Mouse (Mus musculus) bone marrow macrophage, adult 2 months (primary cell): ENCODE measurements around the gene Gm49340. TPM values are rescaled to one million over a fixed set of nuclear protein-coding genes. Genes with fewer than 3 reads are reported as not detected.
"Not testable (repeated sequence)": the region's sequence is repeated elsewhere in the genome, so short reads cannot be mapped to it uniquely, and the experiment has no call there.

ENCODE experiments used
- H3K27ac ChIP-seq: 2 replicates; pipeline ENCODE4 v1.5.1; 2012; ENCODE audit warnings: low read depth, low read length; ENCODE audit not compliant: insufficient read depth
- H3K4me1 ChIP-seq: 2 replicates; pipeline ENCODE4 v1.6.1; 2012; ENCODE audit warnings: low read length; ENCODE audit not compliant: control insufficient read depth, insufficient read depth
- H3K4me3 ChIP-seq: 2 replicates; pipeline ENCODE4 v1.5.1; 2012; ENCODE audit warnings: mild to moderate bottlenecking, low read length, moderate library complexity; ENCODE audit not compliant: insufficient read depth
- CTCF ChIP-seq: IDR thresholded peaks from 2 replicates; pipeline ENCODE4 v1.5.1; 2012; ENCODE audit warnings: low read depth, mild to moderate bottlenecking, low read length, moderate library complexity
- POLR2A ChIP-seq: IDR thresholded peaks from 2 replicates; pipeline ENCODE4 v1.6.1; 2012; ENCODE audit warnings: mild to moderate bottlenecking, low read depth, low read length, borderline replicate concordance
- polyA plus RNA-seq: library from polyadenylated mRNA; stranded (reverse); fragments of >200 nt; gene quantifications from 2 replicates; pipeline ENCODE4 v1.2.4, GENCODE M21; 2012; ENCODE audit not compliant: missing spikeins, insufficient read depth, insufficient read length

The Gm49340 gene
- not detected in 2 replicates for polyA plus RNA-seq

DNA sequence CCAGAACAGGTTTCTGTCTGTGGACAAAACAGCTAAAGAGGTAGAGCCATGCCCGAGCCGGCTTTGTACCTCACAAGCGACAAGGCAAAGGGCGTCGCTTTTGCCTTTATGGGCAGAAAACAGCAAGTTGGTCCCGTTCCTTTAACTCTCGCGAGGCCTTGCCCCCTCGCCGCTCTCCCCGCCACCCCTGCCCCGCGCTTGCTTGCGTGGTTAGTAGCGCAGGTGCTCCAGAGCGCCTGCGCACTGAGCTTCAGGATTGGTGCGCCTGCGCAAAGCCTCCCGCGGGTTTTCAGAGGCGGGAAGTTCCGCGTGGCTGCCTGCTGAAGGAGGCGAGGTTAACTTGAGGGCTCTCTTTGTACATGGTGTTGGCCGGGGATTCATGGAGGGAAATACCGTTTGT is at the start of gene Gm49340, which contains the start of the genes Aspa and Spata22:
Gene Gm49340 (plus strand): TSS at position 300 of the 400 bp plus-strand sequence.
Gene Aspa (minus strand): TSS at position 155 of the 400 bp plus-strand sequence.
Gene Spata22 (plus strand): TSS at position 300 of the 400 bp plus-strand sequence.
- Histone ChIP-seq H3K4me1 (peaks cover 7% of the 10 kb centered on the region; the same call in 1 of the 2 replicates), H3K4me3 (no peak within 1 kb of the TSS), H3K27ac (no peak within 1 kb of the TSS)
- TF ChIP-seq CTCF, result no peak
- TF ChIP-seq POLR2A, result no peak

DNA sequence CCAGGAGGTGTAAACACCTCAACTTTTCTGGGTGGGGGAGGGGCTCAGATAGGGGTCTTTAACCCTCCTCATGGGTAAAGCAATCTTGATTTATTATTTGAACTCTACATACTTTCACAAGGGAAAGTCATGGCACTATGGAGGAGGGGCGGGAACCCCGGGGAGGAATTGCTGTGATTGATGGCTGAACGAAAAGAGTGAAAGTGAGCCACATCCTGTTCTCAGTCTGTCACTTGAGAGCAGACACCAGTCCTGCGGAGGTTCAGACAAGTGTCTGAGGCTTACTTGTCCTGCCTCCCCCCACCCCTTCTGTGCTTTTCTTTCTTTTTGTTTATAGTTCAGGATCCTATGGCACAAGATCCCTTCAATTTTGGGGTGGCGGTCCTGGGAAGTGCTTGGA is 48.8 kb upstream of the Gm49340 start:
- no peaks in the 10 kb centered on the region for H3K4me1 ChIP-seq
- no peak overlapping the region for H3K4me3 ChIP-seq
- TF ChIP-seq CTCF, result no peak
- H3K27ac ChIP-seq, result no peak overlapping the region

DNA sequence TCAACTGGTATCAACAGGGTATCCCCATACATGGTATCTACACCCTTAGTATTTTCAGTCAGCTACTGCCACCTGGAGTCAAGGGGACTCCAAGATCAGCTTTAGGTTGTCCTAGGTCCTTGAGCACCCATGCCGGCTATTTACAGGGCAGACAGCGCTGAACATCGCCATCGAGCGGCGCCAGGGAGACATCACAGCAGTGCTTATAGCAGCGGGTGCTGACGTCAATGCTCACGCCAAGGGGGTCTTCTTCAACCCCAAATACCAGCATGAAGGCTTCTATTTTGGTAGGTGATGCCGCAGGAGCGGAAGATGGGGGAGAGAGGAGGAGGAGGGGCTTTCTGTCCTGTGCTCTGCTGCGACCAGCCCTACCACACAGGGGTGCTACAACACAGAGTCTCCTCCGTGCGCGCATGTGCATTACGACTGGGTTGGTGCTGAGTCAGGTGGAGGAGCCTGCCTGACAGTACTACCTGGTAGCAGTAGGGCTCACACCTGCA is 48.0 kb upstream of the Gm49340 start:
- H3K27ac ChIP-seq, result no peak overlapping the region
- no peaks in the 10 kb centered on the region for H3K4me1 ChIP-seq
- TF ChIP-seq POLR2A, result no peak
- 0 out of 2 replicates have a peak, but pooled peaks have one; percentile 40 for TF ChIP-seq CTCF
- peak overlapping the region; percentile 8; the same call in 1 of the 2 replicates for H3K4me3 ChIP-seq

DNA sequence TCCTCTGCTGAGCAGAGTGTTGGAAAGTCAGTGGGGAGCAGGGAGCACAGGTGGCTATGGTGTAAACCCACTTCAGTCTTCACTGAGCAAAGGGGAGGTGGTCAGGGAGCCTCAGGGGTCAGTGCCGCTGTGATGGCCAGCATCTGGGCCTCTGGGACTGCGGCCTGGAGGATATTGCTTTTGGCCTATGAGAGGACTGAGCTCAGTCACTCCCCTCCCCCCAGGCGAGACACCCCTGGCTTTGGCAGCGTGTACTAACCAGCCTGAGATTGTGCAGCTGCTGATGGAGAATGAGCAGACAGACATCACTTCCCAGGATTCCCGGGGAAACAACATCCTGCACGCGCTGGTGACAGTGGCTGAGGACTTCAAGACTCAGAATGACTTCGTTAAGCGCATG is 46.2 kb upstream of the Gm49340 start:
- TF ChIP-seq CTCF (no peak), POLR2A (no peak)
- Histone ChIP-seq H3K4me3 (no peak overlapping the region), H3K4me1 (no peaks in the 10 kb centered on the region), H3K27ac (no peak overlapping the region)

DNA sequence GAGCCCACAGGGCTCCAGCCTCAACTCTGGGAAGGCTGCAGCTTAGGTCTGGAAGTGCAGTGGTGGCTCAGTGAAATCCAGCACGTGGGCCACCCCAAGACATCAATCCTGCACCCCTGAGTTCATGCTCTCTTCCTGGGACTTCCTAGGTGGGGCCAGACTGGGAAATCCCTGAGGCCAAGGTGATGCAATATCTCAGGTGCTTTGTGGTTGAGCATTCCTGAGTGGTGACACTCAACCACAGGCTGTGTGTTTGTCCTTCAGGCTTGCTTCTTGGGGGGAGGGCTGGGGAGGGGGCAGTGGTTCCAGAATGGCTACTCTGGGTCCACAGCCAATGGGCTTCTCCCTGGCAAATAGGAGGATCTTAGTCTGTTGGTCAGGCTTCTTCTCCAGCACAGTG is 45.6 kb upstream of the Gm49340 start:
- Histone ChIP-seq H3K4me3 (no peak overlapping the region), H3K4me1 (no peaks in the 10 kb centered on the region), H3K27ac (no peak overlapping the region)
- no peak for TF ChIP-seq POLR2A
- no peak for TF ChIP-seq CTCF

DNA sequence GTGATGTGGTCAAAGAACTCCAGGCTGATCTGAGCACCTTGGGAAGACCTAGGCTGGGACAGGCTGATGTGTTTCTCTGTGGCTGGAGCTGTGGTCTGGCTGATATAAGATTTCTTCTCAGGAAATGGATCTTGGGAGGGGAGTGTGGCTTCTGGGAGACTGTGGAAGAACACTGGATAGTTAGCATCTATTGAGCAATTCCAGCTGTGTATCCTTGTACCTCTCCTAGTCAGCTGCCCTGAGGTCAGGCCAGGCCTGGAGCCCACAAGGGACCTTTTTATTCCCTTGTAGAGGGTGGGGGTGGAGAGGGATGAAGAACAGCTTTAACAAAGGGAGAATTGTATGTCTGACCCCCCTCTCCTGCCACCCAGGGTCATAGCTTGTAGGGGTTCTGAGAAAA is 45.2 kb upstream of the Gm49340 start:
- Histone ChIP-seq H3K4me1 (no peaks in the 10 kb centered on the region), H3K27ac (no peak overlapping the region), H3K4me3 (no peak overlapping the region)
- TF ChIP-seq CTCF, result no peak
- TF ChIP-seq POLR2A, result no peak

DNA sequence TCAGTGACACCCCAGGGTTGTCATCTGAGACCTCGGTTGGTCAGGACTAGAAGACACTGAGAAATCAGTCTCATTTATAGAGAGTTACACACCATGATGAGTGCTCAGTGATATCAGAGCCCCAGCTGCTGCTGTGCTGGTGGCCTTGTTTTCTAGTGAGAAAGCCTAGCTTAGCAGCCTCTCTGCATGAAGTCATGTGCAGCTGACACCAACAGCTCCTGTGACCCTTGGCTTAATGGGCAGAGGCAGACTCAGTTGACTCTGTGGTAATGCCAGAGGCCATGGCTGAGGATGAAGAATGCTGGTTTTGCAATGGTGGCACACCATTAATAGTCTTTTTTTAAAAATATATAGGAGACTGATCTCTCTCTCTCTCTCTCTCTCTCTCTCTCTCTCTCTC is 39.9 kb upstream of the Gm49340 start:
- Histone ChIP-seq H3K4me1 (no peaks in the 10 kb centered on the region), H3K27ac (no peak overlapping the region), H3K4me3 (no peak overlapping the region)
- TF ChIP-seq CTCF (no peak), POLR2A (no peak)

DNA sequence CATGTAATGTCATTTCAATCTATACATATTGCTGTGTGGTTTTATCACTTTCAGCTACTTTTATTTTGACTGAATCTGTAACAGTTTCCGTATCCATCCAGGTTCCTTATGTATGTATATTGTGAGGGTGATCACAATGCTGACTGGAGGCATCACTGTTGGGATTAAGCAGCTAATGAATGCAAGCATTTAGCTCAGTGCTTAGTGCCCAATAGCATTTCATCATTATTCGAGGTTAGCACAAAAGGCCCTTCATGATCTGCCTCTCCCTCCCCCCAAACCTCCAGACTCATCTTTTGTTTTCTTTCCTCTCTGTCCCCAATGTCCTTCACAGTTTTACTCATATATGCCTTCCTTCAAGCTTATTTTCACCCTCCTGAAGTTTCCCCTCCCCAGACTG is 26.4 kb upstream of the Gm49340 start:
- no peak for TF ChIP-seq POLR2A
- TF ChIP-seq CTCF, result no peak
- H3K4me1 ChIP-seq, result no peaks in the 10 kb centered on the region
- no peak overlapping the region for H3K4me3 ChIP-seq
- no peak overlapping the region for H3K27ac ChIP-seq

DNA sequence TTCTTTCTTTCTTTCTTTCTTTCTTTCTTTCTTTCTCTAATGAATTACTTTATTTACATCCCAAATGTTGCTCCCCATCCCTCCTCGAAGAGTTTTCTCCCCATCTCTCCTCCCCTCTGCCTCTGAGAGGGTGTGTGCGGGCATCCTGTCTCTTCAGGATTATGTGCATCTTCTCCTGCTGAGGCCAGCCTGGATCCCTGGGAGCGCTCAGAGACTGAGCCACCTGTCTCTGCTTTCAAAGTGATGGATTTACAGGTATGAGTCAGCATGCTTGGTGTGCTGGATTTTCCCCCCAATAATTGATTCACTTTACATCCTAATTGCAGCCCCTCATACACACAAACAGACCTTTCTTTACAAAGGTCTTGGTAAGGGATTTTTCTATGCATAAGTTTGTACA is 13.6 kb upstream of the Gm49340 start:
- no peak for TF ChIP-seq CTCF
- no peak for TF ChIP-seq POLR2A
- Histone ChIP-seq H3K27ac (no peak overlapping the region), H3K4me1 (no peaks in the 10 kb centered on the region), H3K4me3 (no peak overlapping the region)

DNA sequence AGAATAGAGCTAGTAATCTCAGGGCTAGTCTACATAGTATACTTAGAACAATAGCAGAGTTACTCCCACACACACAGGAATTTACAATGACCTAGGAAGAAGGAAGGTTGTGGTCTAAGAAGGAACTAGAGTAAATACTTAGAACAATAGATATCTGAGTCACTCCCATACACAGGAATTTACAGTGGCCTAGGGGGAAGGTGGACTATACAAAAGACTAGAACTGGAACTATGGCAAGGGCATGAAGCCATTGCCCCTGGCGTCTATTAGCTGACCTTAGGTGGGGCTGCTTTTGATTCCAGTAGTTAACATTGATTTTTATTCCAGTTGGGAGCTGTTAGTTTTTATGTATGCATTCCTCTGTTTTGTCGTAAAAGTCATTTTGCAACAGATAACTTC is 11.0 kb upstream of the Gm49340 start:
- H3K4me3 ChIP-seq, H3K4me1 ChIP-seq, H3K27ac ChIP-seq: not testable (repeated sequence)

DNA sequence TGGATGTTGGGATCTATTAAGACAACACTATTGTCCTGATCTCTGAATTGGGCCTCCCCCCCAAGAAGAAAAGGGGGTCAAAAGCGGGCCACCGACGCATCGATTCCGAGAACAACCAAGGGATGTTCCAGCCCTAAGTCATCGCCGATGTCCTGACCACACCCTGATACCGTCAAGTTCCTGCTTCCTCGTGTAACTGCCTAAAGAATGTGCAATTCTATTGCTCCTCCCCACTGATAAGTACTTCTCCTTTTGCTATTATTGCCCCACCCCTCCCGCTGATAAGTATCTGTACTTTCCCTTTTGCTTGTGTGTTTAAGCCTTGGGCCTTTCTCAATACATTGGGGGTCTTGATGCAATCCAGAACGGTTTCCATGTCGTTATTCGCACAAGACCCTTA is 8.5 kb upstream of the Gm49340 start:
- H3K4me3 ChIP-seq, H3K4me1 ChIP-seq, H3K27ac ChIP-seq: not testable (repeated sequence)
